Mouse (Mus musculus) cerebellum, postnatal 14 days (tissue): ENCODE measurements at regions not wholly inside any gene's neighbourhood (a gene's known extent, or its start where the extent isn't known, plus 50 kb on each side); places are given as distances from the start of the nearest gene placed in this dataset.
"Not testable (repeated sequence)": the region's sequence is repeated elsewhere in the genome, so short reads cannot be mapped to it uniquely, and the experiment has no call there.

Experiments used
- DNase-seq, 2 experiments: peaks; one replicate each; pipeline ENCODE4 v3.0.0; 2021; ENCODE audit warnings: mixed read lengths in 2 of 2

GRCm38 (mm10) chr10:36092915-36093314 lies 381.2 kb upstream of the Amd2 start:
- peak in 1 of 2 experiments; percentile 1 for DNase-seq

GRCm38 (mm10) chr10:36054681-36055080 lies 343.0 kb upstream of the Amd2 start:
- DNase-seq: no peak

- DNase-seq: no peak
These were observed 324.8 kb upstream of the Amd2 start for GRCm38 (mm10) chr10:36036476-36036875.

GRCm38 (mm10) chr10:35998869-35999268 lies 287.2 kb upstream of the Amd2 start:
- not testable (repeated sequence) for DNase-seq

- no peak for DNase-seq
These were observed 237.4 kb upstream of the Amd2 start for GRCm38 (mm10) chr10:35949056-35949455.

GRCm38 (mm10) chr10:35946006-35946405 lies 234.3 kb upstream of the Amd2 start:
- no peak for DNase-seq

- no peak for DNase-seq
These were observed 231.6 kb upstream of the Amd2 start for GRCm38 (mm10) chr10:35943336-35943735.

- DNase-seq: no peak
These were observed 228.9 kb upstream of the Amd2 start for GRCm38 (mm10) chr10:35940641-35941040.
